Mouse (Mus musculus) G1E (cell line): Measurements from ENCODE around the gene Snx29.

Experiments
- CTCF ChIP-seq: IDR thresholded peaks from 2 replicates; pipeline ENCODE4 v1.5.1; 2012; ENCODE audit warnings: low read depth, low read length, inconsistent platforms, mixed read lengths
- GATA1 ChIP-seq: IDR thresholded peaks from 2 replicates; pipeline ENCODE4 v1.6.1; 2012; ENCODE audit warnings: borderline replicate concordance, low read length, inconsistent platforms, mixed read lengths
- POLR2AphosphoS5 ChIP-seq: IDR thresholded peaks from 2 replicates; pipeline ENCODE4 v1.6.1; 2012; ENCODE audit warnings: low read depth, low read length, inconsistent platforms; ENCODE audit not compliant: insufficient replicate concordance
- TAL1 ChIP-seq: conservative IDR thresholded peaks from 2 replicates; pipeline ENCODE4 v1.6.1; 2012; ENCODE audit warnings: low read depth, low read length, inconsistent platforms, mixed read lengths

DNA sequence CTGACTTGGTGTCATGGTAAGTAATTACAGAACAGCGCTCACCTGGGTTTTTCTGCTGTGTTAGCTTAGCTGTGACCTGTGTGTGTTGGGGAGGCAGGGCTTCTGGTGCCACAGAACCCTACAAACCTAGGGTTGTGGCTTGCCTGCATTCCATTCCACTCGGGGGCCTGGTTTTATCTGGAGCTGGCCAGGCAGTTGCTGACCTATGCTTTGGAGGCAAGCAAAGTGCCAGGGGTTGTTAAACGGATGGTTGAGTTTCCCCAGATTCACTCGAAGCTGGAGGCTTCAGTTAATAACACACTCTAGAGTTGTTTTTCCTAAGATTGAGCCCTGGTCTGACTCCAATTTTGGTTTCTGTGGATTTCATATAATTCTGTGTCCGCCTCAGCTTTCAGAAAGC, 42.9 kb downstream of the Snx29 start:
- TF ChIP-seq CTCF (no peak), TAL1 (no peak), GATA1 (no peak), POLR2AphosphoS5 (no peak)
